Mouse (Mus musculus) megakaryocyte progenitor cell, adult 5-6 weeks (primary cell): Measurements from ENCODE around the gene Fam181a. TPM values are rescaled to one million over a fixed set of nuclear protein-coding genes. Genes with fewer than 3 reads are reported as not detected.
A peak's percentile ranks its signal among the peaks of the same experiment; 100 is the strongest.

Source experiments
- ATAC-seq: replicated peaks from 2 replicates; pipeline ENCODE4 v1.8.0; 2016; ENCODE audit warnings: mild to moderate bottlenecking, moderate TSS enrichment, inconsistent platforms; ENCODE audit not compliant: poor library complexity
- total RNA-seq, 2 experiments: library from RNA; stranded (forward) in 1 of 2; stranded (reverse) in 1 of 2; fragments of 157-497, 149-512 nt in 1 of 2; fragments of 200-1000 nt in 1 of 2; gene quantifications; 2 replicates each; pipeline versions ENCODE4 v1.2.3 to v1.2.4; 2015 to 2017

The Fam181a gene
- total RNA-seq, 2 experiments from 2014 or later, result not detected

- ATAC-seq, result no peak
Observed at GRCm38 (mm10) chr12:103314640-103315361, 4.0 kb downstream of the Fam181a start.

GRCm38 (mm10) chr12:103315831-103316545, 5.2 kb downstream of the Fam181a start:
- no peak for ATAC-seq

- ATAC-seq, result peak; percentile 60
Observed at GRCm38 (mm10) chr12:103322801-103323200, 12.0 kb downstream of the Fam181a start.

GRCm38 (mm10) chr12:103325156-103325857, 14.5 kb downstream of the Fam181a start:
- ATAC-seq, result peak; percentile 90

- ATAC-seq, result no peak
Observed at GRCm38 (mm10) chr12:103326569-103326968, 15.8 kb downstream of the Fam181a start.

- ATAC-seq, result no peak
Observed at GRCm38 (mm10) chr12:103327107-103327506, 16.3 kb downstream of the Fam181a start.

- no peak for ATAC-seq
Observed at GRCm38 (mm10) chr12:103328448-103329191, 17.8 kb downstream of the Fam181a start.

- ATAC-seq, result no peak
Observed at GRCm38 (mm10) chr12:103331491-103331890, 20.7 kb downstream of the Fam181a start.

GRCm38 (mm10) chr12:103332879-103333278, 22.1 kb downstream of the Fam181a start:
- peak; percentile 93 for ATAC-seq

GRCm38 (mm10) chr12:103333426-103333825, 22.7 kb downstream of the Fam181a start:
- ATAC-seq, result no peak

GRCm38 (mm10) chr12:103336766-103337165, 26.0 kb downstream of the Fam181a start:
- ATAC-seq, result no peak

GRCm38 (mm10) chr12:103338162-103338798, 27.5 kb downstream of the Fam181a start:
- peak; percentile 15; the same call in 1 of the 2 replicates for ATAC-seq

GRCm38 (mm10) chr12:103341212-103341611, 30.4 kb downstream of the Fam181a start:
- peak; percentile 61 for ATAC-seq

GRCm38 (mm10) chr12:103343456-103343855, 32.7 kb downstream of the Fam181a start:
- ATAC-seq, result peak; percentile 87

- no peak for ATAC-seq
Observed at GRCm38 (mm10) chr12:103344934-103345333, 34.2 kb downstream of the Fam181a start.

- no peak for ATAC-seq
Observed at GRCm38 (mm10) chr12:103346945-103347344, 36.2 kb downstream of the Fam181a start.

GRCm38 (mm10) chr12:103347406-103347805, 36.6 kb downstream of the Fam181a start:
- no peak for ATAC-seq

GRCm38 (mm10) chr12:103348506-103348905, 37.7 kb downstream of the Fam181a start:
- ATAC-seq, result peak; percentile 84

GRCm38 (mm10) chr12:103352735-103353134, 42.0 kb downstream of the Fam181a start:
- no peak for ATAC-seq

GRCm38 (mm10) chr12:103353538-103353937, 42.8 kb downstream of the Fam181a start:
- peak; percentile 84 for ATAC-seq
